Mouse (Mus musculus): ENCODE results near the gene Olfr279.

- TF ChIP-seq CTCF (IDR thresholded peaks at IDR 0.05; ENCODE audit: low read depth, low read length) (peak; percentile 91), EP300 (IDR thresholded peaks at IDR 0.05; ENCODE audit: insufficient read depth, low read depth, low read length) (no peak)
Observed at GRCm38 (mm10) chr15:98510438-98511385, 18.5 kb downstream of the Olfr279 start.
